Mouse (Mus musculus) limb, embryonic 15.5 days (tissue): ENCODE results near the gene Emg1. TPM values are rescaled to one million over a fixed set of nuclear protein-coding genes. Genes with fewer than 3 reads are reported as not detected.

Experiments
- ATAC-seq: fragments of 200-750 bp; cut with Nextera tagmentation; 2 replicates; pipeline ENCODE4 v1.8.0; 2017; ENCODE audit warnings: low read depth, moderate TSS enrichment; ENCODE audit not compliant: insufficient number of reproducible peaks, low FRiP score, low TSS enrichment
- H3K27ac ChIP-seq: fragments of 300-500 bp; sonication (generic); 2 replicates; pipeline ENCODE4 v1.5.1; 2015; ENCODE audit warnings: moderate library complexity, mild to moderate bottlenecking, inconsistent platforms
- H3K27me3 ChIP-seq: fragments of 300-500 bp; sonication (generic); 2 replicates; pipeline ENCODE4 v1.6.1; 2015; ENCODE audit warnings: inconsistent platforms
- H3K36me3 ChIP-seq: fragments of 300-500 bp; sonication (generic); 2 replicates; pipeline ENCODE4 v1.6.1; 2015; ENCODE audit warnings: inconsistent platforms
- H3K4me1 ChIP-seq: fragments of 300-500 bp; sonication (generic); 2 replicates; pipeline ENCODE4 v1.6.1; 2015; ENCODE audit warnings: inconsistent platforms
- H3K4me2 ChIP-seq: fragments of 300-500 bp; sonication (generic); 2 replicates; pipeline ENCODE4 v1.6.1; 2015; ENCODE audit warnings: mild to moderate bottlenecking, inconsistent platforms
- H3K4me3 ChIP-seq: fragments of 300-500 bp; sonication (generic); 2 replicates; pipeline ENCODE4 v1.5.1; 2015; ENCODE audit warnings: mild to moderate bottlenecking, inconsistent platforms
- H3K9ac ChIP-seq: fragments of 300-500 bp; sonication (generic); 2 replicates; pipeline ENCODE4 v1.6.1; 2015; ENCODE audit warnings: inconsistent platforms
- H3K9me3 ChIP-seq: fragments of 300-500 bp; sonication (generic); 2 replicates; pipeline ENCODE4 v1.6.1; 2016; ENCODE audit warnings: inconsistent platforms
- WGBS: fragments of 180-500 bp; shearing (Covaris S2); methylation state at CpG from one replicate; pipeline ENCODE4 v1.1.7; 2015; 5-methylcytosine and 5-hydroxymethylcytosine counted together
- polyA plus RNA-seq: library from polyadenylated mRNA; unstranded; fragments of >200 nt; fragmentation: Nextera tagmentation; extraction: Ambion mirVana; gene quantifications from 2 replicates; pipeline ENCODE4 v1.2.1, GENCODE M21; 2015

The Emg1 gene
- 164 and 183 TPM in 2 replicates for polyA plus RNA-seq

DNA sequence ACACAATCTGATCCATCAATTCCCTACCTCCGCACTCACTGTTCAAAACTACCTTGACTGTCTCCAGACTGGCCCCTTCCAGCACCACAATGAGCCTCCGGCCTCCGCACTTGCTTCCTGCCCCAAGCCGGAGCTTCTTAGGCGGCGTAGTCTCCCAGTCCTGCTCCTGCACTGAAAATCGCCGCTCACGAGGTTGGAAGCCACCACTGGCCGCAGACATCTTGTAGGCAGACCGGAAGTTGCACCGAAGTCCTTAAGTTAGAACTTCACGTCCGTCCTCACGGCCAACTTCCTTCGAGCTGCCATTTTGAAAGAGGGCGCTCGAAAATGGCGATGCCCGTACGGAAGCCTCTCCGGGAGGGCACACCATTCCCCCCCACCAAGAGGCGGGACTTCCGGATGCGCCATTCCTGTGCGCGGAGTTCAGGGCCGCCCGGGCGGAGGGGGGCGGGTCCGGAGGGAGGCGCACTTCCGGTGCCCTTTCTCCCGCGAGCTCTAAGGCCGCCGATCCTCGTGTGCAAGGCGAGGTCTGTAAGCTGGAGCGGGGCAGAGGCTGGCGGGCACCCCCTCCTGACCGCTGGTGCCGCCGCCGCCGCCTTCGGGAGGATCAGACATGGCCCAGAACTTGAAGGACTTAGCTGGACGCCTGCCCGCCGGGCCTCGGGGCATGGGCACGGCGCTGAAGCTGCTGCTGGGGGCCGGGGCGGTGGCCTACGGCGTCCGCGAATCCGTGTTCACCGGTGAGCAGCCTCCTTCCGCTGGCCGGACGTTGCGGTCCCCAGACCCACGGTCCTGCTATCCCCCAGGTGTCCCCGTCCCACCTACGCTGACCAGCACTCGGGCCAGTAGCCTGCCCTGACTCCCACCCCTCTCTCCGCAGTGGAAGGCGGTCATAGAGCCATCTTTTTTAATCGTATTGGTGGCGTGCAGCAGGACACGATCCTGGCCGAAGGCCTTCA, at the start of gene Emg1, which contains the start of gene Phb2:
Gene Emg1 (minus strand): TSS at position 355 of the 959 bp plus-strand sequence.
Gene Phb2 (plus strand): TSS at position 513 of the 959 bp plus-strand sequence.
- H3K27me3 ChIP-seq, result no peaks in the 10 kb centered on the region
- no peaks in the 10 kb centered on the region for H3K9me3 ChIP-seq
- under 1% methylated on average over 76 of the region's 76 CpGs for WGBS
- ATAC-seq, result peak; percentile 95
- H3K27ac ChIP-seq, result peak within 1 kb of the TSS; percentile 90
- peak within 1 kb of the TSS; percentile 85 for H3K4me2 ChIP-seq
- peaks cover 53% of the 10 kb centered on the region for H3K36me3 ChIP-seq
- H3K9ac ChIP-seq, result peak within 1 kb of the TSS; percentile 85
- H3K4me3 ChIP-seq, result peak within 1 kb of the TSS; percentile 94
- peaks cover 43% of the 10 kb centered on the region for H3K4me1 ChIP-seq

DNA sequence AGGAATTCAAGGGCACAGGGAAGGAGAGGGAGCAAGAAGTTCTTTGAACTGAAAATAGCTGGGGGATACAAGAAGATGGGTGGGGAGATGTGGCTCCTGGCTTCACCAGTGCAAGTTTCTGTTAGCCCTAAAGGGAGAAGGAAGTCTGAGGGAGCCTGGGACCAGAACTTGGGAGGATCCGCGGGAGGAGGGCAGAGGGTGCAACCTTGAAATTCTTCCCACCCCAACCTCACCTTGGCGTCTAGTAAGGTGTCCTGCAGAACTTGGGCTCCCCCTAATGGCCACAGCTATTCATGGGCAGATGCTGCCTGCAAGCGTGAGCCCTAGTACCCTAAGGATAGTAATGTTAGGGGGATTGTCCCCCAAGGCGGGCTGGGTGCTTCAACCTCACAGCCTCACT, 47.3 kb upstream of the Emg1 start:
- Histone ChIP-seq H3K4me1 (peaks cover 37% of the 10 kb centered on the region), H3K4me2 (peak overlapping the region; percentile 58; the same call in 1 of the 2 replicates), H3K9me3 (no peaks in the 10 kb centered on the region), H3K27ac (peak overlapping the region; percentile 99), H3K9ac (no peak overlapping the region), H3K36me3 (0 out of 2 replicates have a peak, but pooled peaks cover 2% of the 10 kb centered on the region), H3K4me3 (peak overlapping the region; percentile 3), H3K27me3 (0 out of 2 replicates have a peak, but pooled peaks cover 4% of the 10 kb centered on the region)
- WGBS, result 3% methylated on average over 5 of the region's 5 CpGs
- no peak for ATAC-seq

DNA sequence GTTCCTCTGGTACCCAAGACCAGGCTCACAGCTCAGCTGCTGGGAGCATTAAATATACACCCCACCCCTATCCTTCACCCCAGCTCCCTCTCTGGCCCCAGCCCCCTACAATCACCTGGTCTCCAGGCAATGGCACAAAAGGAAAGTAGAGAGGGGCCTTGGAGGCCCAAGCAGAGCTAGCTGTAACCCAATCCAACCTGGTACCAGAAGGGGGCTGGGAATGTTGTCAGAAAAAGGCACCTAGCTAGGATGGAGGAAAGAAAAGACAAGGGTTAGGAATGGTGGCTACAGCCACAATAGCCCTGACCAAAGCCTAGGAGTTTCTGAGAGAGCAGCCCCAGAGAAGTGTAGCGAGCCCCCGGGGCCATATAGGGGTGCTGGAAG, 46.9 kb upstream of the Emg1 start:
- Histone ChIP-seq H3K9ac (no peak overlapping the region), H3K4me3 (peak overlapping the region; percentile 3), H3K9me3 (no peaks in the 10 kb centered on the region), H3K27me3 (0 out of 2 replicates have a peak, but pooled peaks cover 4% of the 10 kb centered on the region), H3K4me2 (peak overlapping the region; percentile 58; the same call in 1 of the 2 replicates), H3K4me1 (peaks cover 42% of the 10 kb centered on the region), H3K36me3 (peaks cover 2% of the 10 kb centered on the region; the same call in 1 of the 2 replicates), H3K27ac (peak overlapping the region; percentile 99)
- 41% methylated on average over 2 of the region's 2 CpGs for WGBS
- ATAC-seq, result no peak

DNA sequence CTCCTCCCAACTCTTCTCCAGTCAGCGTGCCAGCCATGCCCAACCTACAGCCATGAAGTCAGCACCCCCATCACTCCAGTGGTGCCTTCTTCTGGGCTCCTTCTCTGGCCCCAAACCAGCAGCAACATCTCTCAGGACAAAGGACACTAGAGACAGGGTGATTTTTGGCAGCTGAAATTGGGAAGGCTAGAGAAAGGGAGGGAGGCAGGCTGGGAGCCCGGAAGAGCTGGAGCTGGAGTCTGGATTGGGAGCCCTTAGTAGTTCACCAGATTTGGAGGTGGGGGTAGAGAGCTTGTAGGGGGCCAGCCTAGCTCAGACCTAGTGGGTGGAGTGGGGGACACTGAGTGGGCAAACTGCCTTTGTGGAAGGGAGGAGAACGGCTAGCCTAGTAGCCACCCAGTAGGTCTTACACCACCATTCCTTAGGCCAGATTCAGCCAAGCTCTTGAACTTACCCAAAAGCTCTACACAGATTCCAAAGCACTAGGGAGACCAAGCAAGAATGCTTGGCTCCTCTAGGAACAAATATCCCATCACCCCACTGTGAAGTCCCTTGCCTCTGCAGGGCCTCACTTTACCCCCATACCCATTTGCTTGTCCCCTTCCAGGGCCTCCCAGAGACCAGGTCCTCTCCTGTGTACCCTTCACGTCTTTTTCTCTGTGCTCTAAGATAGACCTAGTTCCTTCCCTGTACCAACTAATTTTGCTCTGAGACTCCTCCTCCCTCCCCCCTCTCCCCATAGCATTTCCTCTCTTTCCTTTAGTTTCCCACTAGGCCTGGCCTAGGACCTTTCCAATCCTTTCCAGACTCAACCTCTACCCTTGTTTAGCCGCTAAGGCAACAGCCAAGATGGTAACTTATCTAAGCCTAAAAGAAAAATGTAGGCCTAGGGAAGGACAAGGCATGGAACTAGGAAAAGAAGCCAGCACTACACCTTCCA, 46.2 kb upstream of the Emg1 start:
- peak overlapping the region; percentile 99 for H3K27ac ChIP-seq
- WGBS, result 37% methylated on average over 5 of the region's 5 CpGs
- peak overlapping the region; percentile 78 for H3K4me3 ChIP-seq
- peak overlapping the region; percentile 58 for H3K4me2 ChIP-seq
- ATAC-seq, result peak; percentile 4; the same call in 1 of the 2 replicates
- H3K9me3 ChIP-seq, result no peaks in the 10 kb centered on the region
- no peaks in the 10 kb centered on the region for H3K27me3 ChIP-seq
- peaks cover 48% of the 10 kb centered on the region for H3K4me1 ChIP-seq
- peaks cover 5% of the 10 kb centered on the region for H3K36me3 ChIP-seq
- peak overlapping the region; percentile 98 for H3K9ac ChIP-seq

DNA sequence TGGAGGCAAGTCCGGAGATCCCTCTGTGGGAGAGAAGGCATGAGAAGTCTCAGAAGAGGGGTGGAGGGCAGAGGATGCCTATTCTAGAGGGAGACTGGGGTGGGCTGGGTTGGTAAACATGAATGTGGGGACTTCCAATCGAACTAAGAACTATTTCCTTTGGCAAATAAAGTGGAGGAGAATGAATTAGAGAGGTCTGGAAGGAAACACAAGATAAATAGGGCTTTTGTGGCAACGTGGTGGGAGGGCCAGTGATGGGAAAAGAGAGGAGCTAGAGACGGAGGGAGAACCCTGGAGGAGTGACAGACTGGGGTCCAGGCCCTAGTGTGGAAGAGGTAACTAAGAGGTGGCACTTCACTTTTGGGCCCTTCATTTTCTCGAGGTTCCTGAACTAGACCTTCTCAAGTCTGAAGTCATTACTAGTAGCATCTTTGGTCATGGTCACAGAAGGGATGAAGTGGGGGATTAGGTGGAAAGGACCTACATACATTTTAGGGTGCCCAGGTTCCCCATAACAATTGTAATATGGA, 45.4 kb upstream of the Emg1 start:
- 6% methylated on average over 5 of the region's 5 CpGs for WGBS
- ATAC-seq, result no peak
- Histone ChIP-seq H3K27me3 (no peaks in the 10 kb centered on the region), H3K27ac (peak overlapping the region; percentile 99), H3K9ac (peak overlapping the region; percentile 98), H3K36me3 (peaks cover 3% of the 10 kb centered on the region), H3K4me1 (peaks cover 48% of the 10 kb centered on the region), H3K4me2 (peak overlapping the region; percentile 58), H3K9me3 (no peaks in the 10 kb centered on the region), H3K4me3 (peak overlapping the region; percentile 78)

DNA sequence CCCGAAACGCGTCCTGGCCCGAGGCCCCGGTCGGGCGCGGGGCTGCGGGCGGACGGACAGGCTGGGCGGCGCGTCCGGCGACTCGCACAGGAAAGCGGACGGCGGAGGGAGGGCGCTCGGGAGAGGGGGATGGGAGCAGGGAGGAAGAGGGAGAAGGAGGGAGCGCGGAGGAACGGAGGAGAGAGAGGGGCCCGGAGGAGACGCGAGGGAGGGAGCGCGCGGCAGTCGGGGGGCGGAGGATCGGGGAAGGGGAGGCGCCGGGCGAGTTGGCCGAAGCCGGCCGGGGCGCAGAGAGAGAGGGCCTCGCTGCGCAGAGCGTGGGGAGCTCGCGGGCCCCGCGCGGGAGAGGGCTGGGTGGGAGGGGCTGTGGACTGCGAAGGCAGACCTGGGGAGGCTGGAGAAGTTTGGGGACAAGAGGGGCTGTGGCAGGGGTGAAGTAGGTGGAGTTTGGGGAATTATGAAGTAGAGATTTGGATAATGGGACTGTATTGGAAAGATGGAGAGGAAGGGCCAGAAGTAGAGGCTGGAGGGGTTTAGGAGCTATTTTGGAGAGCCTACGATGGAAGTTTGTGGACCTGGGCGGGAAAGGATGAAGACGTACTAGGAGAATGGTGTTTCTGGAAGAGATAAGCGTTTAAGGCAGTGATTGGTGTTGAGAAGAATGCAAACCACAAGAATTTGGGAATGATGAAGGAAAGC, 44.8 kb upstream of the Emg1 start:
- under 1% methylated on average over 42 of the region's 54 CpGs for WGBS
- peak; percentile 83 for ATAC-seq
- Histone ChIP-seq H3K4me3 (peak overlapping the region; percentile 78), H3K27ac (peak overlapping the region; percentile 99), H3K36me3 (peaks cover 3% of the 10 kb centered on the region), H3K4me1 (peaks cover 48% of the 10 kb centered on the region), H3K9me3 (no peaks in the 10 kb centered on the region), H3K27me3 (no peaks in the 10 kb centered on the region), H3K4me2 (peak overlapping the region; percentile 58), H3K9ac (peak overlapping the region; percentile 98)

DNA sequence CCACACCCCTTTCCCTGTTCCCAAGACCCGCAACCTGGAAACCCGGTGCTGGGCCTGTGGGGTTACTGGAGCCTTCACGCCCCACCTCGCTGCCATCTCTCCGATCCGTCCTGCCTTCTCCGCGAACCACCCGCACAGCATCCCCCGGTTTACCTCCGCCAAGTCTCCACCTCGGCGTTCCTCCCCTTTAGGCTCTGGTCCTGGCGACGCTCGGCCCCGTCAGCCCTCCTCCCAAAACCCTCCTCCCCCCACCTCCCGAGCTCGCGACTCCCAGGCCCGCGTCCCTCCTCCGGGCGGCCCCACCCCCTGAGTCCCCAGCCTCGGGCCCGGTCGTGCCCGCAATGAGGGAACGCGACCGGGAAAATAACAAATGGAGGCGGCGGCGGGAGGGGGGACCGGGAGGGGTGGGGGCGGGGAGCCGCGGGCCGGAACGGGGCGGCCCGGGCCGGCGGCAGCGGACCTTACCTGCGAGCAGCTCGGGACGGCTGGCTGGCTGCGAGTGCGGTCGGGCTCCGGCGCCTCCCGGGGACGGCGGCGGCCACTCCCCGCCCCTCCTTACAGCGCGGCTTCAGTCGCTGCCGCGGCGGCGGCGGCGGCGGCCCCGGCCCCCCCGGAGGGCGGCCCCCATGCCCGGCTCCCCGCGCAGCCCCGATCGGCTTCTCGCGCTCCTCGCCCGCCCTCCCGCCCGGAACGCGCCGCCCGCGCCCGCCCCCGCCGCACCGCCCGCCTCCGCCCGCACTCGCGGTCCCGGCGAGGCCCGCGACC, 44.0 kb upstream of the Emg1 start, which contains the start of the genes Gm45234 and Atn1:
Gene Gm45234 (minus strand): TSS at position 191 of the 765 bp plus-strand sequence.
Gene Atn1 (minus strand): TSS at position 694 of the 765 bp plus-strand sequence.
- peaks cover 48% of the 10 kb centered on the region for H3K4me1 ChIP-seq
- H3K9me3 ChIP-seq, result no peaks in the 10 kb centered on the region
- peak; percentile 59 for ATAC-seq
- H3K27me3 ChIP-seq, result no peaks in the 10 kb centered on the region
- H3K36me3 ChIP-seq, result peaks cover 7% of the 10 kb centered on the region
- under 1% methylated on average over 54 of the region's 100 CpGs for WGBS
- H3K9ac ChIP-seq, result peak within 1 kb of the TSS; percentile 98
- H3K27ac ChIP-seq, result peak within 1 kb of the TSS; percentile 99
- H3K4me3 ChIP-seq, result peak within 1 kb of the TSS; percentile 78
- H3K4me2 ChIP-seq, result peak within 1 kb of the TSS; percentile 62

DNA sequence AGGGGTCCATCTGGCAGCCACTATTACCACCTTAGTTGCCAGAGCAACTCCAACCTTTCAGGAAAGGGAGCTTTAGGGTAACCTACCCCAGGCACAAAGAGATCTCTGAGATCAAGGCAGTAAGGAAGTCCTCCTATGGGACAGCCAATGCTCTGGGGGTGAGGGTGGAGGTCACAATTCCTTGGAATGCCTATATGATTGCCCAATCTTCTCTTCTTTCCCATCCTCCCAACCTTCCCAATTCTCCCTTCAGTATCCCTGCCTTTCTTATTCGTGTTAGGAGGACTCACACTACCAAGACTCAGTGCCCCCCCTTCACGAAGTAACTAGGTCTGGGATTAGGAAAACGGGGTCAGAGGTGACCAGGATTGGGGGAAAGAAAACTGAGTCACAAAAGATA, 43.3 kb upstream of the Emg1 start:
- no peaks in the 10 kb centered on the region for H3K9me3 ChIP-seq
- peaks cover 48% of the 10 kb centered on the region for H3K4me1 ChIP-seq
- 0% methylated on average over 3 of the region's 3 CpGs for WGBS
- H3K4me2 ChIP-seq, result peak overlapping the region; percentile 62
- no peaks in the 10 kb centered on the region for H3K27me3 ChIP-seq
- peaks cover 7% of the 10 kb centered on the region for H3K36me3 ChIP-seq
- H3K9ac ChIP-seq, result peak overlapping the region; percentile 98
- no peak for ATAC-seq
- peak overlapping the region; percentile 78 for H3K4me3 ChIP-seq
- H3K27ac ChIP-seq, result peak overlapping the region; percentile 99

DNA sequence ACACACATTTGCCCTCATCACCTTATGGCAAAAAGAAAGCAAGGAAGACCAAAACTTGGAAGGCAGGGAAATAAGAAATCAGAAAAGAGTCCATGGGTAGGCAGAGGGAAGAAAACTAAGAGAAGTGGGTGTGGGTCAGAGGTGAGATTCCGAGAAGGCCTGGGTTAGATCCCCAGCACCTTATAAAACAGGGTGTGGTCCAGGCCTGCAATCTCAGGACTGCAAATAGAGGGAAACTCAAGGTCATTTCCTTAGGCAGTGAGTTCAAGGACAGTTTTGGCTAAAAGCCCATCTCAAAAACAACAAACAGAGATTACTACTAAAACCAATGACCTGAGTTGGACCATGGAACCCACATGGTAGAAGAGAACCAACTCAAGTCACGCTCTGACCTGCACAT, 41.9 kb upstream of the Emg1 start:
- H3K4me3 ChIP-seq, result no peak overlapping the region
- H3K9me3 ChIP-seq, result no peaks in the 10 kb centered on the region
- no peak overlapping the region for H3K9ac ChIP-seq
- no peak for ATAC-seq
- WGBS, result 83% methylated on average over 2 of the region's 2 CpGs
- peaks cover 19% of the 10 kb centered on the region for H3K36me3 ChIP-seq
- peaks cover 41% of the 10 kb centered on the region for H3K4me1 ChIP-seq
- H3K27me3 ChIP-seq, result no peaks in the 10 kb centered on the region
- no peak overlapping the region for H3K27ac ChIP-seq
- no peak overlapping the region for H3K4me2 ChIP-seq

DNA sequence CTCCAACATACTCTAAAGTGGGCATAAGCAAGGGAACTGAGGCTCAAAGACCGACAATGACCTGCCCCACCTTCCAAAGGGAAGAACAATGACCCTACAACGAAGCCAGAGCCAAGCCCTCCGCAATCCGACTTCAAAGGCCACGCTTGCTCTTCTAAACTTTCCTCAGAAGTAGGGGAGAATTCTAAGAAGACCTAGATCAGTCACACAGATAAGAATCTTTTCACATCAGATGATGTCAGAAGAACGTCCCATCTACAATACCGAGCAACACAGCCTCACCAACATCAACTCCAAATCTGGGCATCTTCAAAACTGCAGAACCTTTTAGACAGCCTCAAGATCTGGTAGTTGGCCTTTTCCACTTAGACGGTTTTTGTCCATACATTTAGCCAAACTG, 38.4 kb upstream of the Emg1 start:
- Histone ChIP-seq H3K4me1 (peaks cover 39% of the 10 kb centered on the region), H3K36me3 (peaks cover 43% of the 10 kb centered on the region), H3K9me3 (no peaks in the 10 kb centered on the region), H3K4me3 (no peak overlapping the region), H3K27ac (no peak overlapping the region), H3K27me3 (no peaks in the 10 kb centered on the region), H3K4me2 (no peak overlapping the region), H3K9ac (no peak overlapping the region)
- ATAC-seq, result no peak
- WGBS, result 80% methylated on average over 8 of the region's 8 CpGs
